Mouse (Mus musculus) liver, adult 2 months (tissue): ENCODE measurements at regions not wholly inside any gene's neighbourhood (a gene's known extent, or its start where the extent isn't known, plus 50 kb on each side); places are given as distances from the start of the nearest gene placed in this dataset.

Experiments used
- CTCF ChIP-seq: fragments of 200-500 bp; IDR thresholded peaks from 2 replicates; pipeline ENCODE4 v1.5.1; 2011; ENCODE audit warnings: low read depth, low read length, control low read depth
- POLR2A ChIP-seq: fragments of 200-500 bp; IDR thresholded peaks from 2 replicates; pipeline ENCODE4 v1.6.1; 2011; ENCODE audit warnings: low read length, control low read depth; ENCODE audit not compliant: insufficient read depth; ENCODE audit errors: extremely low read depth

DNA sequence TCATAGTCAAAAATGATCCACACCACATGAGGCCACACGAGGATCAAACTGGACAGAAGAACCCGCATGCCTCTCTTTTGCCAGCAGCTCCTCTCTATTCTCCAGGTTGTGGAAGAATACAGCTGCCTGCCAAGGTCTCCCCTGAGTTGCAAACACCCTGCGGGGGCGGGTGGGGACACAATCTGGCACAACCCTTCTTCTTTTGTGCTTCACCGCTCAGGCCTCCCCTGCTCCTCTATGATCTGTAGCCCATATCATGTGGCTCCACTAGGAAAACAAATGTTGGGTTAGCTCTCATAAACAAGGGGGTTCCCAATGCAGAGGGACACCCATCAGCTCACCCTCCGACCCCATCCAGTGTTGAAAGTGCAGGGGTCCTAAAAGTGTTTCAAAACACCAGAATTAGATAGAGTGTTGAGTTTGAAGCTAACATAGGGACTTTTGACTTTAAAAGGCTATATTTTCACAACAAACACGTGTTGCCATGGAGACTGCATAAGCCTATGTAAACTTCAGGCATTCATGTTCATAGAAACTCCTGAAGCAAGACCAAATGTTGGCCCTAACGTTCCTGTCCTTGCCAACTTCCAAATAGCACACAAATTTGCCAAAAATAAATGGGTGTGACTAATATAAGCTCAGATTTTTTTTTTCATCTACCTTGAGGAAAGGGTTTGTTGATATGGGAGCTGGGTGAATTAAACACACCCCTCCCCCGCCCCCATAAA lies 147.5 kb upstream of the Spred2 start:
- no peak for TF ChIP-seq CTCF
- TF ChIP-seq POLR2A: no peak
